Mouse (Mus musculus) ES-Bruce4 (cell line): Measurements from ENCODE around the gene Ccdc141. TPM values are rescaled to one million over a fixed set of nuclear protein-coding genes. Genes with fewer than 3 reads are reported as not detected.

Source experiments
- H3K27ac ChIP-seq: 2 replicates; pipeline ENCODE4 v1.5.1; 2012; ENCODE audit warnings: low read length, inconsistent platforms; ENCODE audit not compliant: insufficient read depth
- H3K27me3 ChIP-seq: 2 replicates; pipeline ENCODE4 v1.6.1; 2012; ENCODE audit warnings: mild to moderate bottlenecking, low read length, inconsistent platforms; ENCODE audit not compliant: control insufficient read depth, poor library complexity, insufficient read depth, severe bottlenecking
- H3K36me3 ChIP-seq: 2 replicates; pipeline ENCODE4 v1.6.1; 2012; ENCODE audit warnings: inconsistent platforms, mild to moderate bottlenecking, low read length, moderate library complexity; ENCODE audit not compliant: control insufficient read depth, poor library complexity, insufficient read depth, severe bottlenecking
- H3K4me1 ChIP-seq: one replicate; pipeline ENCODE4 v1.8.1; 2011; ENCODE audit warnings: low read length; ENCODE audit not compliant: control insufficient read depth, insufficient read depth
- H3K4me3 ChIP-seq: 2 replicates; pipeline ENCODE4 v1.5.1; 2011; ENCODE audit warnings: low read depth, mild to moderate bottlenecking, low read length
- H3K9ac ChIP-seq: 2 replicates; pipeline ENCODE4 v1.6.1; 2012; ENCODE audit warnings: low read depth, mild to moderate bottlenecking, inconsistent platforms; ENCODE audit not compliant: poor library complexity, severe bottlenecking
- H3K9me3 ChIP-seq: replicated peaks from 2 replicates; pipeline ENCODE4 v1.6.1; 2012; ENCODE audit warnings: mild to moderate bottlenecking, low read length, inconsistent platforms; ENCODE audit not compliant: control insufficient read depth, poor library complexity, insufficient read depth, severe bottlenecking
- CTCF ChIP-seq: IDR thresholded peaks from one replicate; pipeline ENCODE4 v1.8.1; 2011; ENCODE audit warnings: low read depth, low read length
- EP300 ChIP-seq: IDR thresholded peaks from 2 replicates; pipeline ENCODE4 v1.6.1; 2011; ENCODE audit warnings: low read depth, low read length; ENCODE audit not compliant: insufficient read depth
- POLR2A ChIP-seq: IDR thresholded peaks from one replicate; pipeline ENCODE4 v1.8.1; 2011; ENCODE audit warnings: low read length; ENCODE audit not compliant: insufficient read depth
- polyA plus RNA-seq: library from polyadenylated mRNA; stranded (reverse); fragments of >200 nt; gene quantifications from 2 replicates; pipeline ENCODE4 v1.2.4, GENCODE M21; 2011; ENCODE audit warnings: low read depth; ENCODE audit not compliant: missing spikeins, insufficient read depth, insufficient read length

The Ccdc141 gene
- polyA plus RNA-seq, 1 experiment: 6.6 TPM

- H3K9me3 ChIP-seq: no peaks in the 10 kb centered on the region
- no peaks in the 10 kb centered on the region for H3K4me1 ChIP-seq
- no peaks in the 10 kb centered on the region for H3K27me3 ChIP-seq
- H3K4me3 ChIP-seq: no peak overlapping the region
- TF ChIP-seq EP300 (no peak), CTCF (no peak), POLR2A (no peak)
- H3K9ac ChIP-seq: no peak overlapping the region
- no peak overlapping the region for H3K27ac ChIP-seq
- H3K36me3 ChIP-seq: no peaks in the 10 kb centered on the region
These were observed 43.5 kb downstream of the Ccdc141 start for GRCm38 (mm10) chr2:77126939-77127338.

GRCm38 (mm10) chr2:77118102-77118501 lies 52.3 kb downstream of the Ccdc141 start:
- Histone ChIP-seq H3K27ac (no peak overlapping the region; the same call in 1 of the 2 replicates), H3K9me3 (no peaks in the 10 kb centered on the region), H3K4me3 (no peak overlapping the region), H3K9ac (no peak overlapping the region), H3K36me3 (no peaks in the 10 kb centered on the region), H3K4me1 (peaks cover 2% of the 10 kb centered on the region), H3K27me3 (no peaks in the 10 kb centered on the region)
- TF ChIP-seq CTCF (no peak), POLR2A (no peak), EP300 (no peak)

- no peaks in the 10 kb centered on the region for H3K36me3 ChIP-seq
- TF ChIP-seq CTCF: no peak
- TF ChIP-seq EP300: no peak
- TF ChIP-seq POLR2A: no peak
- no peak overlapping the region for H3K9ac ChIP-seq
- peaks cover 2% of the 10 kb centered on the region for H3K4me1 ChIP-seq
- no peaks in the 10 kb centered on the region for H3K9me3 ChIP-seq
- no peak overlapping the region for H3K27ac ChIP-seq
- H3K4me3 ChIP-seq: no peak overlapping the region
- no peaks in the 10 kb centered on the region for H3K27me3 ChIP-seq
These were observed 56.1 kb downstream of the Ccdc141 start for GRCm38 (mm10) chr2:77114335-77114734.

- Histone ChIP-seq H3K9ac (no peak overlapping the region), H3K36me3 (no peaks in the 10 kb centered on the region), H3K4me1 (peaks cover 2% of the 10 kb centered on the region), H3K27ac (no peak overlapping the region), H3K27me3 (no peaks in the 10 kb centered on the region), H3K9me3 (no peaks in the 10 kb centered on the region), H3K4me3 (no peak overlapping the region)
- no peak for TF ChIP-seq CTCF
- TF ChIP-seq POLR2A: no peak
- TF ChIP-seq EP300: no peak
These were observed 56.6 kb downstream of the Ccdc141 start for GRCm38 (mm10) chr2:77113867-77114266.

- TF ChIP-seq CTCF (no peak), POLR2A (no peak), EP300 (no peak)
- Histone ChIP-seq H3K9ac (no peak overlapping the region), H3K27ac (no peak overlapping the region), H3K9me3 (no peaks in the 10 kb centered on the region), H3K4me1 (peaks cover 3% of the 10 kb centered on the region), H3K4me3 (no peak overlapping the region), H3K27me3 (no peaks in the 10 kb centered on the region), H3K36me3 (no peaks in the 10 kb centered on the region)
These were observed 57.4 kb downstream of the Ccdc141 start for GRCm38 (mm10) chr2:77113026-77113425.

GRCm38 (mm10) chr2:77111095-77111494 lies 59.3 kb downstream of the Ccdc141 start:
- H3K4me1 ChIP-seq: peaks cover 1% of the 10 kb centered on the region
- no peak overlapping the region for H3K9ac ChIP-seq
- no peak overlapping the region for H3K4me3 ChIP-seq
- H3K36me3 ChIP-seq: no peaks in the 10 kb centered on the region
- H3K9me3 ChIP-seq: no peaks in the 10 kb centered on the region
- H3K27ac ChIP-seq: no peak overlapping the region
- TF ChIP-seq POLR2A (no peak), CTCF (no peak), EP300 (no peak)
- no peaks in the 10 kb centered on the region for H3K27me3 ChIP-seq
